Mouse (Mus musculus) adrenal gland, postnatal 36 days (tissue): ENCODE data around the gene Acsl4. TPM values are rescaled to one million over a fixed set of nuclear protein-coding genes. Genes with fewer than 3 reads are reported as not detected.
A peak's percentile ranks its signal among the peaks of the same experiment; 100 is the strongest.

Source experiments
- DNase-seq, 2 experiments: peaks; one replicate each; pipeline ENCODE4 v3.0.0; 2021; ENCODE audit warnings: mixed read lengths in 1 of 2
- total RNA-seq, 2 experiments: library from RNA; stranded (reverse); gene quantifications; 2 replicates each; pipeline ENCODE4 v1.2.3; 2021

The Acsl4 gene
- total RNA-seq, 2 experiments from 2014 or later, result 429 to 515 TPM

- DNase-seq, result no peak
Observed at GRCm38 (mm10) chrX:142358427-142358826, 31.9 kb downstream of the Acsl4 start.

GRCm38 (mm10) chrX:142336207-142336606, 54.1 kb downstream of the Acsl4 start:
- DNase-seq, result no peak

DNA sequence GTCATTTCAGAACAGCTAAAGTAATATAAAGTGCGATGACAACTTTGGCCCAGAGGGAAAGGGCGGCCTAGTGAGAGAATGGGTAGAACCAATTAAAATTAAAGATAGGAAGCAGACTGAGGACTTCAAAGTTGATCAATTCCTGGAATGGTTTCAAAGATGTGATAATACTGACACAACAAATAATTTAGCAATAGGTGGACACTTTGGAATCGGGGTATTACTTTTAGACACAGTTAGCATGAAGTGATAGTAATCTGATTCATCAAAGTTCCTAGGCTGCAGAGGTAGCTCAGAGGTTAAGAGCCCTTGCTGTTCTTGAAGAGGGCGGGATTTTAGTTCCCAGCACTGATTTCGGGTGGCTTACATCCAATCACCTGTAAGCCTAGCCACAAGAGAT, 54.8 kb downstream of the Acsl4 start:
- no peak for DNase-seq

GRCm38 (mm10) chrX:142325760-142326159, 64.6 kb downstream of the Acsl4 start:
- no peak for DNase-seq

GRCm38 (mm10) chrX:142316106-142316505, 74.2 kb downstream of the Acsl4 start:
- no peak for DNase-seq

GRCm38 (mm10) chrX:142315270-142315669, 75.1 kb downstream of the Acsl4 start:
- DNase-seq, result no peak

DNA sequence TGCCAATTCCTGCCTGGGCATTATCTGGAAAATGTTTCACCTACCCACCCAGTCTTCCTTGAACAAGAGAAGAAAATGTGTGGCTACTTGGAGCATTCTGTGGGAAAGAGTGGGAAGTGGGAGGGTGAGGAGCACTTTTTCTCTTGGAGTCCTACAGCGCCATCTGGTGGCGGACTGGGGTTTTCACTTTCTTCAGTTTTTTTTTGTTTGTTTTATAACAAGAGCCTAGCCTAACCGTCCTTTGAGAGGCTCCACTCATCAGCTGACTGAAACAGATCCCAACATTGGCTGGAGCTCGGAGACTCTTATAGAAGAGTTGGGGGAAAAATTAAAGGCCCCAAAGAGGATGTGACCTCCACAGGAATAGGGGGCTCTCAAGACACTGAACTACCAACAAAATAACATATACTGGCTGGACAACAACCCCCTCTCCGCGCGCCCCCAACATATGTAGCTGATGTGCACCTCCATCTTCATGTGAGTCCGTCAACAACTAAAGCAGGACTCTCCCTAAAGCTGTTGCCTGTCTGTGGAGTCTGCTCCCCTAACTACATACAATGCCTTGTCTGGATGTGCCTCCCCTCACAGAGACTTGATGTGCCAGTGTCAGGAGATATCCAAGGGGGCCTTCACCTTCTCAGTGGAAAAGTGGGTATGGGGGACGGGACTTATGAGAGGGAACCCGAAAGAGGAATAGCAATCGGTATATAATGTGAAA, 75.9 kb downstream of the Acsl4 start:
- DNase-seq, result peak; percentile 56 to 64

DNA sequence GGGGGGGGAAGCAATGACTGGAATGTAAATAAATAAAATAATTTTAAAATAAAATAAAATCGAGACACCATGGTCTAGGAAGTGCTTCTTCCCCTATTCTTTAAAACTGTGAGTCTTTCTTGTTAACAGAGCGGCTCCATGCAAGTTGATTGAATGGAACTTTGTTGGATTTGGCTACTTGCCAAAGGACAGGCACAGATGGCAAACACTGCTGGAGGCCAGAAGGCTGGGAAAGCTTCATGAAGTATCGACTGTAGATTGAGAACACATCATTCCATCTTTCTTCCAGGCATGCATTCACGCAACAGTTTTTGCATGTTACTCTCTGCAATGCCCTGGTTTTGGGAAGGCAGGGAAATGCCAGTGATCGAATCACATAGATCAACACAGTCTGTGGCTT, 79.9 kb downstream of the Acsl4 start:
- DNase-seq, result no peak

DNA sequence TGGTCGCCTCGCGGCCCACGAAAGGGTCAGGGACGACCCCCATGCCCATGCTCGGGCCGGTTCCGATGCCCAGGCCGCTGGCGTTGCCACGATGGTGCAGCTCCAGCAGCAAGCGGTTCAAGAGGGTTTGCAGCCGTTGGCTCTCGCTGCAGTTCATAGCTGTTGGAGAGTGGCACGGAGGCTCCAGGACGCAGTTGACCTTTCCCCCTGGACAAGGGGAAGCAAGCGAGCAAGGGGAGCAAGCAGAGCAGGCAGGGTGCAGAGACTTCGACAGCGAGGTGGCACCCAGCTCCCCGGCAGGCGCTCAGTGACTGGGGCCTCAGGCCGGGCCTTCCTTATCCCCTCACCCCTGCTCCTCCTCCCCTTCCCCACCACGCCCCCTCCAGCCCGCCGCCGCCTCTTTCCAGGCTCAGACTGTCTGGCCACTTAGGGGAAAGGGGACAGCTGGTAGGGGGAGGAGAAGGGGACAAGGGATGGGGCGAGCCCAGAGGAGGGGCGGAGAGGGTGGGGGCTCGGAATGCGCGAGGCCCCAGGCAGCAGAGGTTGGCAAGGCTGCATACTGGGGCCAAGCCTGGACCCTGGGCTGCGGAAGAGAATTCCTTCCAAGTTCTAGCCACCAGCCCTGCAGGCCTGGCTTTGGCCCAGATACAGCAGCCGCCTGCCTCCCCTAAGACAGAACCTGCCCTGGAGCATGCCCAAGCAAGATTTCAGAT, 84.3 kb downstream of the Acsl4 start, which contains the start of gene Kcne1l:
Gene Kcne1l (minus strand): TSS at position 426 of the 713 bp plus-strand sequence.
- no peak for DNase-seq

DNA sequence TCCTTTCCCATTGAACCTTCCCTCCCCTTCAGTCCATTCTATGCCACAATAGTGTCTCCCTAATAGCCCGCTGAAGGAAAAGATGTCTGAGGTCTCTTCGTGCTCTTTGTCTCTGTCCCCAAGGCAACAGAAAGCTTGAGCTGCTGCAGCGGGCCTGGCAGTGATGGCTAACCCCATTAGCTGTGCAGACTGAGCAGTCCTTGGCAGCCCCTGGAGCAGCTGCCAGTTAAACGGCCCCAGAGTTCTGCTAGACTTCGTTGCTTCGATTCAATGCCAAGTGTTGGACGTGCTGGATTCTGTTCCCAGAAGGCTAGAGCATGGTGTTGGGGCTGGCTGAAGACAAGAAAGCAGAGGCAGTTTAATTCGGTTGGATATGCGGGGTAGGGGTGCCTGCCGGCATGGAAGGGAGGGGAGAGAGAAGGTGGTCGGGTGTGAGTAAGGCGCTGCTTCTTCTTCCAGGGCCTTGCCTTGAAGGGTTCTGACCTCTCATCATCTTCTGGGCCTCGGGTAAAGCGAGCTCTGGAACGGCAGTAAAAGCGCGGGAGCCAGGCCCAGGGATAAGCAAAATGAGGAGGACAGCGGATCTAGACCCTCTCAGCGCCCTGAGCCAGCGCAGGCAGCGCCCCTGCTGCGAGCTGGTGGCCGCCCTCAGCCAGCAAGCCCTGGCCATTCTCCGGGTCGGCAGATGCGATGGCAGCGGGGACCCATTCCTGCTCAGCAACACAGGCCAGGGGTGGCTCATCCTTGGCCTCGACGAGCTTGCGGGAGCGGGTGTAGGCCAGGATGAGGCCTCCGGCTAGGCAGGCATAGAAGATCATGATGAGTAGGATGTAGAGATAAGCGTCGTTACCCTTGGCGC, 85.1 kb downstream of the Acsl4 start:
- DNase-seq, result no peak

DNA sequence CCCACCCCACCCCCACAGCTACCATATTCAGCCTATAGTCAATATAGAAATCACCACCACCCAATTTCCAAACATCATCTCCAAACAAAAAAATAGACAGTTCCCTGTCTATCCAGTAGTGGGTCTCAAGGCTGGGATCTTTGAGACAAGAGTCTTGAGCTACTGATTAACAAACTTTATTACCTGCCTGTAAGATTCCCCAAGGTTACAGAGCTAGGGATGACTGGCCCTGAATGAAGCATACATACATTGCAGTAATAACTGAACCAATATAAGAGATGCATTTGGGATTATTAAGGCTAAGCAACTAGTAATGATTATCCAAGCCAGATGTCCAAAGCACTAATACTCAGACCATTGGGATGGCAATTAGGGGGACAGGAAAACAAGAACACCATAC, 85.7 kb downstream of the Acsl4 start:
- no peak for DNase-seq

GRCm38 (mm10) chrX:142303456-142303855, 86.9 kb downstream of the Acsl4 start:
- no peak for DNase-seq

DNA sequence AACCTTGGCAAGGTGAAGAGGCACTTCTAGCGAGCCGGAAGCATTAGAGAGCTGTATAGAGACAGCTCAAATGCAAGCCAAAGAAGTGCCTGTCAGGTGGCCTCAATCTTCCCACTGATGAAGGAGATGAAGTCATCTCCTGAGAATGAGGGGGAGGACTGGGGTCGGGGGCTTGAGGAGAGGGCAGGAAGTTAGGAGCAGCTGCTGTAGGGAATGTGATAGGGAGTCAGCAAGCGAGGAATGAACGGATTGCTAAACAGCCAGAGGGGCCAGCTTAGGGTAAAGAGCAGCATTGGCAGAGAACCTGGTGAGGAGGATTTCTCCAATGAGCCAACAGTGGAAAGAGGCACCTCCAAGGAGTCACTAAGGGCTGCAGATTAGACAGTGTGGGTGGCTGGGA, 104.4 kb downstream of the Acsl4 start:
- DNase-seq, result no peak

GRCm38 (mm10) chrX:142276573-142276972, 113.8 kb downstream of the Acsl4 start:
- no peak for DNase-seq

DNA sequence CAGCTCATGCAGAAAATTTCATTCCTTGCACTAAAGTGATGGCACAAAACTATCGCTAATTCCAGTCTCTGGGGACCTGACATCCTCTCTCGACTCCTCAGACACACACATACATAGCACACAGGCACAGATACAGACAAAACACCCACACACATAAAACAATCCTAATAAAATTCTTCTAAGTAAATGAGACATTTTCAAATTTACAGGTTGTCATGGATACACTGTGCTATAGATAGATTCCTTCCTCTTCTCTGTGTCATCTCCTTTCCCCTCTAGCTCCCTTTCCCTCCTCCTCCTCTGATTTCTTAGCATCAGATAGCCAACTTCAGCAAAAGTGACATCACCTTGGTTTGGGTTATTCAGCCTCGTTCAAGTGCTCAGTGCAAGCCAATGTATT, 114.3 kb downstream of the Acsl4 start:
- DNase-seq, result no peak

Other genes with a start within 250 kb of the Acsl4 start
- not detected for gene Gucy2f, start 193.6 kb downstream of the Acsl4 start, total RNA-seq
- gene Nxt2, start 163.8 kb downstream of the Acsl4 start, total RNA-seq, result 10 to 100 TPM; 12.5 to 18.6 TPM
- under 1 TPM in 1 of 2 experiments, not detected in 1; 0.26 TPM for gene Kcne1l, start 84.2 kb downstream of the Acsl4 start, total RNA-seq